Mouse (Mus musculus) E14TG2a.4 (cell line): ENCODE measurements around the gene Carnmt1.

Experiments used
- CTCF ChIP-seq: conservative IDR thresholded peaks from 2 replicates; pipeline ENCODE4 v1.5.1; 2014; ENCODE audit warnings: low read length
- NANOG ChIP-seq: IDR thresholded peaks from 2 replicates; pipeline ENCODE4 v1.6.1; 2014; ENCODE audit warnings: borderline replicate concordance, low read length, mixed read lengths
- POU5F1 ChIP-seq: IDR thresholded peaks from 2 replicates; pipeline ENCODE4 v1.6.1; 2014; ENCODE audit warnings: low read length, borderline replicate concordance

DNA sequence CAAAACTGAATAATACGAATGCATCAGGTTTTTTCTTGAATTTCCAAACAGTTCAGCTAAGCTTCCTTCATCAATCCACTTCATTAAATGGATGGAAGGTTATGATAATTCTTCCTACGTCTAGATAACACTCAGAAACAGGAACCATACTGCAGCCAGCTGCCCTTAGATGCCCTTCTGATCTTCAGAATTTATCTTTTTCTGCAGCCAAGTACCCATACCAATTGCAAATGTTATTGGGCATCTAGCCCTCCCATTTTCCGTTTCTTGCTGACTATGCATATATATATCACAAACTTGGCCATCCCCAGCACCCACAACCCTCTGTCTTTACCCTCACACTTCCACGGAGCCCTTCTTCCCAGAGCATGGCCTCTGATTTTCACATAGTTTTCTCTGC lies 20.6 kb upstream of the Carnmt1 start:
- TF ChIP-seq CTCF = no peak
- TF ChIP-seq POU5F1 = no peak
- no peak for TF ChIP-seq NANOG
